Mouse (Mus musculus): ENCODE data around the gene Ube2h. TPM values are rescaled to one million over a fixed set of nuclear protein-coding genes. Genes with fewer than 3 reads are reported as not detected.
"Not testable (repeated sequence)": the region's sequence is repeated elsewhere in the genome, so short reads cannot be mapped to it uniquely, and the experiment has no call there.

The Ube2h gene
- polyA plus RNA-seq, 1 experiment from 2014 or later = 44.4 TPM

DNA sequence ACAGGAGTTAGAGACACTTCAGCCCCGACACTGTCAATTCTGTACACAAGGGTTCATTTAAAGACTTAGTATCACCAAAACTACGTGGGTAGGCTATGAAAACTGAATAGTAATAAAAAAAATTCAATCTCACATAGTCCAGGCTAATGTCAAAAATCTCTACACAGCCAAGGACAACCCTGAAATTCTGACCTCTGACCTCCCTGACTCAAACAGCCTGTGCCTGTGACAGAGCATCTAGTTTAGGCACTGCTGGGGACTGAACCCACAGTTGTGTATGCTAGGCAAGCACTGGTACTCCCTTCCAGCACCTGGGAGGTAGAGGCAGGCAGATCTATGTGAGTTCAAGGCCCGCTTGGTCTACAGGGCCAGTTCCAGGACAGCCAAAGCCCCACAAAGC, 86.8 kb downstream of the Ube2h start:
- no peak overlapping the region for H3K4me3 ChIP-seq
- no peaks in the 10 kb centered on the region for H3K4me1 ChIP-seq
- whole genome bisulfite sequencing = 86% methylated on average over 3 of the region's 3 CpGs
- no peak overlapping the region for H3K9ac ChIP-seq
- ATAC-seq (ENCODE audit: insufficient number of reproducible peaks, insufficient read depth, low FRiP score, low TSS enrichment, low read depth) = no peak
- H3K27ac ChIP-seq = no peak overlapping the region
- peaks cover 47% of the 10 kb centered on the region for H3K36me3 ChIP-seq
- H3K4me2 ChIP-seq = no peak overlapping the region
- no peaks in the 10 kb centered on the region for H3K9me3 ChIP-seq
- H3K27me3 ChIP-seq = no peaks in the 10 kb centered on the region

DNA sequence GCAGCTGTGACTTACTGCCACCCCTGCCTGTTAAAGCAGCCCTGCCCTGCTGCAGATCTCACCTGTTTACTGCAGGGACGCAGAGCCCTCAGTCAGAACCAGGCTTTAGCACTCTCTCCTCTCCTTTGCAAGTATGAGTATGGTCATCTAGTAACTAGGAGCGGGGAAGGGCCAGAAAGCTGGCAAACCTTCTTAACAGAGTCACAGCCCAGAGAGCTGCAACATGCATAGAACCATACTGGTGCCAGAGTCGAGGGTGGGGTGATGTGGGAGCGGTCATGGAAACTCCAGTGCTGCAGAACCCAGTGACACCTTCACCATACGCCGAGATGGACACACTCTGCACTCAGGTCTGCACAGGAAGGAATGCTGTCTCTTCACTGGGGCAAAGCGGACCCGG, 91.9 kb downstream of the Ube2h start:
- no peak overlapping the region for H3K4me2 ChIP-seq
- peaks cover 20% of the 10 kb centered on the region for H3K36me3 ChIP-seq
- H3K27me3 ChIP-seq = no peaks in the 10 kb centered on the region
- H3K4me3 ChIP-seq = no peak overlapping the region
- no peaks in the 10 kb centered on the region for H3K9me3 ChIP-seq
- no peak overlapping the region for H3K27ac ChIP-seq
- H3K4me1 ChIP-seq = no peaks in the 10 kb centered on the region
- 93% methylated on average over 8 of the region's 8 CpGs for WGBS
- ATAC-seq (ENCODE audit: insufficient number of reproducible peaks, insufficient read depth, low FRiP score, low TSS enrichment, low read depth) = no peak
- H3K9ac ChIP-seq = no peak overlapping the region

DNA sequence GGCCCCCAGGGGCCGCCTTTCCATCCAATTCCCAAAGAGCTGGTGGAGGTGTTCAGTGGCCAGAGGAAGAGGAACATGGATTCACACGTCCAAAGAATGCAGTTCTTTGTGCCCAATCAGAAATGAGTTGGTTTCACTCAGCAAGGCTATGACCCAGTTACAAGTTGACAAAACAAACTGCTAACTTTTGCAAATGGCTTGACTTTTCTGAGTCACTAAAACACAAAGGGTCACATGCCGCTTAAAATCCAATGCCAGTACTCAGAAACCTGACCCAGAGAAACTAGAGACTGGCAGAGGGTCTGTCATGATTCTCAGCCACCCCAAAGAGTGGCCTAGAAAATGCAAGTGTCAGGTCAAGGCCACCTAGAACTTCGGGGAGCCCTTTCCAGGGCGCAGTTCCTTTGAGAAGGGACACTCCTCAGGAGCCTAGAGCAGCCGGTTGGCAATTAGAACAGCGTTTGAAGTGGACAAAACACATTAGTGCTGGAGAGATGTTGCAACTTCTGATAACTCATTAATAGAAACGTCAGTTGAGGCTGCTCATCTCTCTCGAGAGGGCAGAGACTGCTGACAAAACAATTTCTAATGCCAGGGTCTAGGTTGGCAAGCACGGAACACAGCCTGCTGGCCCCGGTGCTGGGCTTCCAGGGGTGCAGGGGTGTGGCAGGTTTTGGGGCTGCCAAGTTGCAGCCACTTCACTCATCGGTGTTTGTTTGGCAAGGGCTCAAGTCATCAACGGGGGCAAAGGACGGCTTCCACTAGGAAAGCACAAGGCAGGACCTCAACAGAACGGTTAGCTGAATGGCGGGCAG, 92.5 kb downstream of the Ube2h start:
- Histone ChIP-seq H3K4me1 (no peaks in the 10 kb centered on the region), H3K27ac (no peak overlapping the region), H3K27me3 (no peaks in the 10 kb centered on the region), H3K9ac (no peak overlapping the region), H3K4me3 (no peak overlapping the region), H3K36me3 (peaks cover 20% of the 10 kb centered on the region), H3K9me3 (no peaks in the 10 kb centered on the region), H3K4me2 (no peak overlapping the region)
- ATAC-seq (ENCODE audit: insufficient number of reproducible peaks, insufficient read depth, low FRiP score, low TSS enrichment, low read depth) = no peak
- 77% methylated on average over 16 of the region's 16 CpGs for WGBS

DNA sequence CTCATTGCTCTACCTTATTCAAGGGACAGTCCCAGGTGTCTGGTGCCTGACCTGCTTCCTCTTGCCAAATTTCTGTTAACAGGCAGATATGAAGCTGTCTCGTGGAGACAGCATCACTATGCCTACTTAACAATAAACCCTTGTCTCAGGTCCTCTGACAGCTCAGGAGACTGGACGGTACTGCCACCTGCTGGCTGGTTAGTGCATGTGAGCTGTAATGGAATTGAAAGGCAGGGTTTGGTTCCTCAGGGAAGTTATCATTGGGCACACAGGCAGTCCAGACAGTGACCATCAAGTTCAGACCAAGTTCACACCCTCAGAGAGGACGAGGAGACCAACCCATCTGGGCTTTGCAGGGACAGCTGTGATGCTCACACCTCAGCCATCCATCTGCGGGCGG, 93.6 kb downstream of the Ube2h start:
- Histone ChIP-seq H3K9me3 (no peaks in the 10 kb centered on the region), H3K4me1 (no peaks in the 10 kb centered on the region; the same call in 1 of the 2 replicates), H3K36me3 (peaks cover 17% of the 10 kb centered on the region), H3K4me2 (no peak overlapping the region), H3K27ac (no peak overlapping the region), H3K27me3 (no peaks in the 10 kb centered on the region), H3K9ac (no peak overlapping the region), H3K4me3 (no peak overlapping the region)
- ATAC-seq (ENCODE audit: insufficient number of reproducible peaks, insufficient read depth, low FRiP score, low TSS enrichment, low read depth) = no peak
- WGBS = 35% methylated on average over 5 of the region's 5 CpGs

DNA sequence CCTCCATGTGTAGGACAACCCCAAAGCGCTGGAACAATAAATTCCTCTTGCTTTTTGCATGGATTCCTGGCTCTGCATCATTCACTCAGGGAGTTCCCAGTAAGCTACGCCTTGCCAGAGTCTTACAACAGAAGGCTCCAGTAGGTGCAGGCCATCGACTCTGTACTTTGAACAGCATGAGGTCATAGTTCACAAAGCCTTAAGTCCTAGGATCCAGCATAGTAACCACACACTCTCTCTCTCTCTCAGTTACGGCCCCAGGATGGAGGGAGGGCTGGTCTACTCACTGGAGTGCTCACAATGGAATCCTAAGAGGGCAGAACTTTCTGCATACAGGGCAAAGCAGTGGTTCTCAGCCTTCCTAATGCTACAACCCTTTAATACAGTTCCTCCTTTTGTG, 95.5 kb downstream of the Ube2h start:
- no peak overlapping the region for H3K4me2 ChIP-seq
- no peak overlapping the region for H3K4me3 ChIP-seq
- peaks cover 3% of the 10 kb centered on the region; the same call in 1 of the 2 replicates for H3K4me1 ChIP-seq
- ATAC-seq (ENCODE audit: insufficient number of reproducible peaks, insufficient read depth, low FRiP score, low TSS enrichment, low read depth) = no peak
- WGBS = 63% methylated on average over 4 of the region's 4 CpGs
- peaks cover 8% of the 10 kb centered on the region for H3K36me3 ChIP-seq
- H3K9ac ChIP-seq = no peak overlapping the region
- H3K27ac ChIP-seq = no peak overlapping the region
- H3K27me3 ChIP-seq = no peaks in the 10 kb centered on the region
- H3K9me3 ChIP-seq = no peaks in the 10 kb centered on the region

DNA sequence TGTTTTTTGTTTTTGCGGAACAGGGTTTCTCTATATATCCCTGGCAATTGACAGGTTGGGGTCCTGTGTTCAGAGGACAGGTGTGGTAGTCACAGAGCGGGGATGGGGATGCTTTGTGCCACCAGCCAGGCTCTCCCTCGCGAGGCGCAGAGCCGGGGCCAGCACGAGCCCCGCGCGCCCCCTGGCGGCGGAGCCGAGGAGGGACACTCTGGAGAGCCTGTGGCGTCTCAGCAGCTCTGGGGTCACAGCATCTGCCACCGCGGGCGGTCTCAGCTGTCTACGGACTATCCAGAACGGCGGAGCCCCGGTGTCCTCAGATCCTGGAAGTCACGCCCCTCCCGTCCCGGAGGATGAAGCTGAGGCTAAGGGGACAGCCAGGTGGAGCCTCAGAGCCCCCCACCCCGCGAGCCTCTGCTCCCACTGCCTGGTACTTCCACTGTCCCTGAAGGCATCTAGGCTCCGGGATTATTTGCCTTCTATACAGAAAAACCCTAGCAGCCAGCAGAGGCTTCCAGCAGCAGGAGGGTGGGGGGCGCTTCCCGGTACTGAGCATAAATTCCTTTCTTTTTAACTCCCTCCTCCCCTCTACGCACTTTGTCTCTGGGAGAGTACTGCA, 98.6 kb downstream of the Ube2h start:
- peak overlapping the region; percentile 35 for H3K4me3 ChIP-seq
- WGBS = 5% methylated on average over 30 of the region's 30 CpGs
- H3K4me2 ChIP-seq = peak overlapping the region; percentile 65
- ATAC-seq (ENCODE audit: insufficient number of reproducible peaks, insufficient read depth, low FRiP score, low TSS enrichment, low read depth) = peak; percentile 70; the same call in 1 of the 2 replicates
- H3K4me1 ChIP-seq = peaks cover 3% of the 10 kb centered on the region; the same call in 1 of the 2 replicates
- H3K27me3 ChIP-seq = no peaks in the 10 kb centered on the region
- peak overlapping the region; percentile 62; the same call in 1 of the 2 replicates for H3K9ac ChIP-seq
- H3K36me3 ChIP-seq = no peaks in the 10 kb centered on the region
- no peak overlapping the region for H3K27ac ChIP-seq
- no peaks in the 10 kb centered on the region for H3K9me3 ChIP-seq

DNA sequence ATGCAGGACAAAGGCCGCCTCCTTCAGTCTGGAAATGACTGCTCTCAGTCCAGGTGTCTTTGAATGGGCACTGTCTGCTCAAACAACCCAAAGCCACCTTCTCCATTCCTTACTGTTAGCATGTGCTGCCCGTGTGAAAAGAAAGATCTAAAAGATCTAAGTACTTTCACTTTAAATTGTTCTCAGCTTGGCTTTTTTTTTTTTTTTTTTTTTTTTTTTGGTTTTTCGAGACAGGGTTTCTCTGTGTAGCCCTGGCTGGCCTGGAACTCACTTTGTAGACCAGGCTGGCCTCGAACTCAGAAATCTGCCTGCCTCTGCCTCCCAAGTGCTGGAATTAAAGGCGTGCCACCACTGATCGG, 99.2 kb downstream of the Ube2h start:
- H3K4me3 ChIP-seq; H3K4me1 ChIP-seq; H3K27me3 ChIP-seq; ATAC-seq (ENCODE audit: insufficient number of reproducible peaks, insufficient read depth, low FRiP score, low TSS enrichment, low read depth); H3K27ac ChIP-seq; H3K36me3 ChIP-seq; H3K9me3 ChIP-seq: not testable (repeated sequence)
- 84% methylated on average over 5 of the region's 6 CpGs for WGBS
- Histone ChIP-seq H3K4me2 (peak overlapping the region; percentile 65; the same call in 1 of the 2 replicates), H3K9ac (0 out of 2 replicates have a peak overlapping the region, but pooled peaks have one; percentile 32)

DNA sequence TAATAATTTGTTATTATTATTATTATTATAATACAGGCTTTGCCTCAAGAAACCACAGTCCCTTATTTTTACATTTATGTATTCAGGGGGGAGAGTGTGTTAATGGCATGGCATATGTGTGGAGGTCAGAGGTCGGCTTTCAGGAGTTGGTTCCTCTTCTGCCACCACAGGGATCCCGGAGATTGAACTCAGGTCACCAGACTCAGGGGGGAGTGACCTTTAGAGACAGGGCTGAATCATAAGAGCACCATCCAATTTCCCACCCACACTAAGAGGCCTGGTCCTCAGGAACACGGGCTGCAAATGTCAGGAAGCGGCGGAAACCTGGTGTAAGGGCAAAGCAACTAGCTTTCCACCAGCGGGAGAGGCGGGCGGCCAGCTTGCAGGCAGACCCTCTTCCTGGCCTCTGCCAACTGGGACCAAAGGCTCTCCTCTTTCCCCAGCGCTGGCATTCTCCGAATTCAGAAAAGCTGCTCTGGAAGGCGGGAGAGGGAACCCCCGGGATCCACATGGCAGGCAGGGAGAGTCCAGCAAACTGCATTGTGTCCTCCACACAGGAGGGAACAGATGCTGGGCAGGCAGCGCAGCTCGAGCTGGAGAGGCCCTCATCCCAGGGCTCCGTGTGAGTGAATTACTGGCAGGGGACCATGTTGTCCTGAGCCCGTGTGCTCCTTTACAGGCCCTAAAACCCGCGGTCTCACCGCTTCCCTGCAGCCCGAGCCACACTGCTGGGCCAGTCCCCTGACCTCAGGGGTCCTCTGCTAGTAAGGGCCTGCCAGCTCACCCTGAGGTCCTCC, 99.8 kb downstream of the Ube2h start:
- WGBS = 52% methylated on average over 20 of the region's 20 CpGs
- Histone ChIP-seq H3K4me3 (no peak overlapping the region), H3K4me2 (no peak overlapping the region), H3K9ac (0 out of 2 replicates have a peak overlapping the region, but pooled peaks have one; percentile 32), H3K9me3 (no peaks in the 10 kb centered on the region), H3K36me3 (no peaks in the 10 kb centered on the region), H3K27ac (no peak overlapping the region), H3K4me1 (peaks cover 3% of the 10 kb centered on the region; the same call in 1 of the 2 replicates), H3K27me3 (no peaks in the 10 kb centered on the region)
- no peak for ATAC-seq (ENCODE audit: insufficient number of reproducible peaks, insufficient read depth, low FRiP score, low TSS enrichment, low read depth)

DNA sequence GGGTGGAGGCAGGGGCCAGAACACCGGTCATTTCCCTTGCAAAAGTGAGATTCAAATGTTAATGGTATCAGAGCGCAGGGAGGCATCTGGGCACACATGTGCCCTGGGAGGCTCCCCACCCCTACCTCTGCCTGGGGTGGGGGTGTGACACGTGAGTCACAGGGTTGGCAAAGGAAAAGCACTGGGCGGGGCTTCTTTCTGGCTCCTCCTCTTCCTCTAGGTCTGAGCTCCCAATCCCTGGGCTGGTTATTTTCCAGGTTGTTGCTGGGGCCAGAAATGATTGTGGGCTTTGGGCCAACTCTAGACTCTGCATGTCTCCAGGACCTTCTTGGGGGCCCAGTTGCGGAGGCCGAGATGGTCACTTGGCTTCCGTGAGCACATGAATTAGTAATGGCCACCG, 108.2 kb downstream of the Ube2h start:
- Histone ChIP-seq H3K9ac (no peak overlapping the region), H3K27me3 (no peaks in the 10 kb centered on the region), H3K9me3 (no peaks in the 10 kb centered on the region), H3K4me3 (no peak overlapping the region), H3K36me3 (no peaks in the 10 kb centered on the region), H3K4me2 (no peak overlapping the region), H3K27ac (no peak overlapping the region), H3K4me1 (no peaks in the 10 kb centered on the region)
- ATAC-seq (ENCODE audit: insufficient number of reproducible peaks, insufficient read depth, low FRiP score, low TSS enrichment, low read depth) = no peak
- WGBS = 83% methylated on average over 8 of the region's 8 CpGs

DNA sequence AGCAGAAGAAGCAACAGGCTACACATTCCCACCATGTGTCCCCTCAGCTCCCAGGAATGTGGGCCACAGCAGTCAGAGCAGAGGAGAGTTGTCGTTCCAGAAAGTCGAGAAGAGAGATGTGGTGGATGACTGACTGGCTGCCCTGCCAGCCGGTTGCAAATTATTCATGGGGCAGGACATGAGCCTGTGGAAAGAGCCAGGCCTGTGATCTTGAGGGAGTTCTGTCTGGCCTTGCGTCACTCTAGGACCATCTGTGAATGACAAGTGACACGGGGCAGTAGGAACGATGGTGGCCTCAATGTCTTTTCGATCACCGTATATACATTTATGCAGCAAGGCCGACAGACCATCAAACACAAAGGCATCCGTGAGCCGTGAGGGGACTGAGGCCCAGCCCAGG, 108.7 kb downstream of the Ube2h start:
- H3K27ac ChIP-seq = no peak overlapping the region
- no peak overlapping the region for H3K9ac ChIP-seq
- 78% methylated on average over 11 of the region's 11 CpGs for WGBS
- no peak for ATAC-seq (ENCODE audit: insufficient number of reproducible peaks, insufficient read depth, low FRiP score, low TSS enrichment, low read depth)
- no peak overlapping the region for H3K4me2 ChIP-seq
- H3K36me3 ChIP-seq = no peaks in the 10 kb centered on the region
- no peaks in the 10 kb centered on the region for H3K9me3 ChIP-seq
- H3K4me3 ChIP-seq = no peak overlapping the region
- H3K4me1 ChIP-seq = no peaks in the 10 kb centered on the region
- H3K27me3 ChIP-seq = no peaks in the 10 kb centered on the region

DNA sequence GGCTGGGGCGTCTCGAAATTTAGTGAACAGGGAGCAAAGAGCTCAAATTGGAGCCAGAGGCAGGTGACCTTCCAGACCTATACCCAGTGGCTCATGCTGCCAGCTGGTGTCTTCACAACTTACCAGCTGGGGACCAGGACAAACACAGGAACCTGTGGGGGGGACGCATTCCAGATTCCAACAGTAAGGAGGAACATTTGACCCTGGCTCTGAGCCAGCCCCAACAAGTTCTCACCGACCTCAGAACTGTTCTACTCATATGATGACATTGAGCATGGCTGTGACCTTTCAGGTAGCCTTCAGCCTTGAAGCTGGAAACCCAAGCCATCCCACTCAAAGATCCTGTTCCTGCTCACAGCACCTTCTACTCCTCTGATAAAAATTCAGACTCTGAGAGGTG, 120.7 kb downstream of the Ube2h start:
- Histone ChIP-seq H3K4me2 (no peak overlapping the region), H3K27me3 (peaks cover 34% of the 10 kb centered on the region), H3K27ac (no peak overlapping the region), H3K4me1 (peaks cover 11% of the 10 kb centered on the region), H3K36me3 (no peaks in the 10 kb centered on the region), H3K4me3 (no peak overlapping the region), H3K9ac (no peak overlapping the region), H3K9me3 (no peaks in the 10 kb centered on the region)
- WGBS = 76% methylated on average over 4 of the region's 4 CpGs
- no peak for ATAC-seq (ENCODE audit: insufficient number of reproducible peaks, insufficient read depth, low FRiP score, low TSS enrichment, low read depth)
